Mouse (Mus musculus) thymus, postnatal 14 days (tissue): ENCODE measurements around the gene Myzap.
"Not testable (repeated sequence)": the region's sequence is repeated elsewhere in the genome, so short reads cannot be mapped to it uniquely, and the experiment has no call there.

ENCODE experiments used
- DNase-seq: peaks from one replicate; pipeline ENCODE4 v3.0.0; 2021

The Myzap gene

DNA sequence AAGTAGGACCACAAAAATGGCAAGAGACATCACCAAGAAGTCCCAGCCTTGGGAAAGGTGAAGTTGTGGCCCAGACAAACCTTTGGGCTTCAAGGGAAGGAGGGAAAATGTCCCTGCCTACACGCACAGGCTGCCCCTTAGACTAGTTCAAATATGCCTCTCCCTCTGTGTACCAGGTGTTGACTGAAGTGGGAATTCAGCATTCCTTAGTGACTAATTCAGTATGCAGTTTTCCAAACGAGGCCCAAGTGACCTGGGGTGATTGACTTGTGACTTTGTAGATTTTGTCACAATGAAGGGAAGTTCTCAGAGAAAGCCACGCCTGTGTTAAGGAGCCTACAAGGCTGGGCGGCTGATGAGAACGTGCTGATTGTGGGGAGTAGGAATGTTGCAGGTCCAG, 49.9 kb downstream of the Myzap start:
- DNase-seq, result no peak

DNA sequence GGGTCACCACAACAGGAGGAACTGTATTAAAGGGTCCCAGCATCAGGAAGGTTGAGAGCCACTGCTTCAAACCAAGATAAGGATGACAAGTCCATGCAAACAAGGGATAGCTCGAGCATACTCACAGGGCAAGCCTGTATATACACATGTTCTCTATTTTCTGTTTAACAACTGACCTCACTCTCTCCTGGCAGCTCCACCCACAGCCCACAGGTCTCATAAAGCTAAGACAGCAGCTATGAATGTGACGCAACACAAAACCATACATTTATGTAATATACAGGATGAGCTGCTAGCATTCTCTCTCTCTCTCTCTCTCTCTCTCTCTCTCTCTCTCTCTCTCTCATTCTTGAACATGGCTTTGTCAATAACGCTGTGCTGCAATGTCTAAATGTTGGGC, 51.4 kb downstream of the Myzap start:
- DNase-seq, result no peak

DNA sequence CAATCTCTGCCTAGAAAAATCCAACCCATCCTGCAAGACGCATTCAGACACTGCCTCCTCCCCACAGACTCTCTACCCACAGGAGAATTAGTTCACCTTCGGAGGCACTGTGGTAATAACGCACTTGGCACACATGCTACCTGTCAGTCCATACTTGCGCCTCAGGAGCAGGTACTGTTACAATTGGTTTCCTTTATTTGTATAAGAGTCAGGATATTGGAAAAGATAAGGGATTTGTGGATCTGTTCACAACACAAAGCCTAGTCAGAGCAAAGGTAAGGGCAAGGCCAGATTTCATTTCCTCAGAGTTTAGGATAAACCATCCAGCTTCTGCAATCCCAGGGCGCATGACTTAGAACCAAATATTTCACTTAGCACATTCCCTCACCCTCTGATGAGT, 56.4 kb downstream of the Myzap start:
- DNase-seq, result no peak

DNA sequence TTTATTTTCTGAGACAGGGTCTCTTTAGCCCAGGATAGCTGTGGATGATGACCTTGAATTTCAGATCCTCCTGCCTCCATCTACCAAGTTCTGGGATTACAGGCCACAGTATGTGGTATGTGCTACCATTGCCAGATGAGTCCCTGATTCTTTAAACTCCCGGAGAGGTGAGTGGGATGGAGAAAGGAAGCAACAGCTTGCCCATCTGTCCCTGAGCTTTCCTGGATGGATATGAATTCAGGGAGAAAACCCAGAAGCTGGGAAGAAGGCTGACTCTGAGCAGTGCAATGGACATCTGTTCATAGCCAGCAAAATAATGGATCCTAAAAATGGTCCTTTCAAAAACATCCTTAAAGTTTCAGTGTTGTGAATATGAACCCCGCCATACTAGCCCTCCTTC, 57.1 kb downstream of the Myzap start:
- no peak for DNase-seq

DNA sequence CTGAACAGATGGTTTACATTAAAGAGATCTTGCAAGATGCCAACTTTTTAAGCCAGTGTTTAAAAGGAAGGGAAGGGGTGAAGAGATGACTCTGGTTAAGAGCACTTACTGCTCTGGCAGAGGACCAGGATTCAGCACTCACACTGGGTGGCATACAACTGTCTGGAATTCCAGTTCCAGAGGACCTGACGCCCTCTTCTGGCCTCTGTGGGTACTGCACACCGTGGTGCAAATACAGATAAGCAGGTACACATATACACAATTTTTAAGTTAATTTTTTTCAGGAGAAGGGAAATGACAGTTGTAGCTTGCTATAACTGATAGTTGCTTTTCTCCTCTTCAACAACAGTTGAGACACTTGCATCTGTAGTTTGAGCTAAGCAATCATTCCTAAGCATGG, 62.2 kb downstream of the Myzap start:
- DNase-seq, result no peak

DNA sequence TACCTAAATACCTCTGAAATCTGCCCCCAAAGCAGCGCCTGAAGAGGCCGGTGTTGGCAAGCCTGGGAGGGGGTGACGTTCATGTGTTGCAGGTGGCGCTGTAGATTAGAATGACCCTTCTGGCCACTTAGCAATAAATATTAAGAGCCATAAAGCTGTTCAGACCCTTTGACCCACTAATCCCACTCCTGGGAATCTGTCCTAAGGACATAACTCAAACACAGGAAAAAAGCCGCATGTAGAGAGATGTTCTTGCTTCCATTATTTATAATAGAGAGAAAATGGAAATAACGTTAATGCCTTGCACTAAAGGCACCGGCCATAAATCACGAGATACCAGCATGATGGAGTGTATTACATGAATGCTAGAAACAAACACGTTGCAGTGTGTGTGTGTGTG, 64.7 kb downstream of the Myzap start:
- DNase-seq, result no peak

DNA sequence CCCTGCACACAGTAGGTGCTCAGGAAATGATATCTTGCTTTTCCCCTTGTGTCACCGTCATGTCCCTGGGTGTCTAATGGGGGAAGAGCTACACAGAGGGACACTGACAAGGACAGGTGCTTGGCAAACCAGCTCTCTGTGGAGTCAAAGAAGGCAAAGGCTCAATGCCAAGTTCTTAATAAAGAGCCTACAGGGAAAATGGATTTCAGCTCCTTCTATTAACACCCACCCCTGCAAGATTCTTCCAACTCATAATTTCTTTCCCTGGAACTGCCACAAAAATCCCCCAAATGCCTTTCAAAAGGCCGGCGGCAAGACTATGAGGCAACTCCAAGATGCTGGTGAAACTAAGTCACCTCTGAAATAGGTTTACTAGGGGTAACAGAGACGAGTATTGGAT, 68.3 kb downstream of the Myzap start:
- no peak for DNase-seq

DNA sequence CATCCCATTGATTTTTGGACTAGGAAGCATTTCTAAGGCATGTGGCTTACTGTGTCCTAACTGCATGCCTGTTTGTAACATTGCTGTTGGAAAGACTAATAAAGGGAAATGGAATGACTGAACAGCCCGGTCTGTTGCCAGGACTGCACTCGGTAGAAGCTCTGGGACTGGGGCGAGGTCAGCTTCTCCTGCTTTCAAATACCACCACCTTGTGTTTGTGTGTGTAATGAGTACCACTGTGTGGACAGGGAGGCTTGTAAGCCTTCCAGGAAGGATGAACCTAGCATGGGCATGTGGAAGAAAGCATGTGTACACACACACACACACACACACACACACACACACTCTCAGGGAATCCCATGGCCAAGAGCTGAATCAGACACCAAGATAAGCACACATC, 72.3 kb downstream of the Myzap start:
- DNase-seq, result no peak

DNA sequence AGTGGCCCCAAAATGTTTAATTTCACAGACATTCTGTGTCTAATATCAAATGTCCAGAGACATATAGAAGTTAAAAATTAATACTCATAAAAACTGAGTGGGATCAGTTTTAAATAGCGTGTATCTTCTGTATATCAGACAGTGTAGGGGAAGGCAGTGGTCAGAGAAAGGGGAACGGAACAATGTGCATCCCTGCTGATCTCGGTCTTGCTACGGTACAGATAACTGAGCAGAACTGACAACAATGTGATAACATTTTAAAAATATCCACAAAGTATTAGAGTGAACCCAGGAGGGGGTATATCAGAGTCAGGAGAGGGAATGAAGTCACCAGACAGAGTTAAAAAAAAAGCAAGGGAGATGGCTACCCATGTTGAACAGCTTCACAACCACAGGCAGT, 74.7 kb downstream of the Myzap start:
- DNase-seq, result no peak

DNA sequence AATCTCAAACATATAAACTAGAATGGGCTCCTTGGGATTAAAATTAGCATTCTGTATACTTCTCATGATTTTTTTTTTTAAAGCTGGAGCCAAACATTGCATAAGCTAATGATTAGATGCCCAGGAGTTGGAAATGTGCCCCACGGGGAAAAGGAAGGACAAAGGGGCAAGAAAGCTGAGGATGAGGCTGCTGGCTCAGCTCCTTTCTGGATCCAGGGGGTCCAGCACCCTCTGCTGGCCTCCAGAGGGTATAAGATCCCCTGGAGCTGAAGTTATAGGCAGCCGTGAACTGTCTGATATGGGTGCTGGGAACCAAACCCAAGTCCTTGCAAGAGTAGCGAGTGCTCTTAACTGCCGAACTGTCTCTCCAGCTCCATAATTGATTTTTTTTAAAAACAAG, 76.3 kb downstream of the Myzap start:
- DNase-seq, result no peak

DNA sequence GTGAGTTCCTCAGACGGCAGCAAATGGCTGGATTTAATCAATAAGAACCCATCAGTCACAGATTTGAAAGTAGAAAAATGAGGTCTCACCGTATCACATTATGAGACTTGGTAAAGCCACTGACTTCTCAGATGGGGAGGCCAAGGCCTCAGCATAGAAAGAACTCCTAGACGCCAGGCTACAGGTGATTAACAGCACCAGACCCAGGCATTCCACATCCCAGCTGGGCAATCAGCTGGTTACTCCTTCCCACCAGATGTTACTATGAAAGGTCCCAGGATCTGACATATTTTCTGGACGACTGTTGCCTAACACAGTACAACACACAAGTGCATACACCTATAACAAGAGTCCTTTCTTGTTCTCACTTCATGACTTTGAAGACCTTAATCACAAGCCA, 78.6 kb downstream of the Myzap start:
- DNase-seq, result no peak

DNA sequence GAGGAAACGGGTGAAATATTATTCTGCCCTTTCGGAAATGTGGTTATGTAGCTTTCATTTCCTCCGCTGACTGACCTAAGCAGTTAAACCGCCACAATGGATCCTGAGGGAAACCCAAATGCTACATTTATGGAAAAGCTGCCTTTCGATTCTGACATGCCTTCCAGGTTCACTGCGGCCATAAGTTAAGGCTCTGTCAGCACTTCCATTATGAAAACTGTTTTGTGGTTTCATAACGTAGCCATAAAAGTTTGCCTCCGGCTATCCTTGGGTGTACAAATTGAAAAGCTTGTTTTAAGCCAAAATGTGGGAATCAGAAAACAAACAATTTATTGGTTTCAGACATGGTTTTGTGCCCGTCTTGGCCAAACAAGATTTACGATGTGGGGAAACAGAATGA, 79.3 kb downstream of the Myzap start:
- no peak for DNase-seq

DNA sequence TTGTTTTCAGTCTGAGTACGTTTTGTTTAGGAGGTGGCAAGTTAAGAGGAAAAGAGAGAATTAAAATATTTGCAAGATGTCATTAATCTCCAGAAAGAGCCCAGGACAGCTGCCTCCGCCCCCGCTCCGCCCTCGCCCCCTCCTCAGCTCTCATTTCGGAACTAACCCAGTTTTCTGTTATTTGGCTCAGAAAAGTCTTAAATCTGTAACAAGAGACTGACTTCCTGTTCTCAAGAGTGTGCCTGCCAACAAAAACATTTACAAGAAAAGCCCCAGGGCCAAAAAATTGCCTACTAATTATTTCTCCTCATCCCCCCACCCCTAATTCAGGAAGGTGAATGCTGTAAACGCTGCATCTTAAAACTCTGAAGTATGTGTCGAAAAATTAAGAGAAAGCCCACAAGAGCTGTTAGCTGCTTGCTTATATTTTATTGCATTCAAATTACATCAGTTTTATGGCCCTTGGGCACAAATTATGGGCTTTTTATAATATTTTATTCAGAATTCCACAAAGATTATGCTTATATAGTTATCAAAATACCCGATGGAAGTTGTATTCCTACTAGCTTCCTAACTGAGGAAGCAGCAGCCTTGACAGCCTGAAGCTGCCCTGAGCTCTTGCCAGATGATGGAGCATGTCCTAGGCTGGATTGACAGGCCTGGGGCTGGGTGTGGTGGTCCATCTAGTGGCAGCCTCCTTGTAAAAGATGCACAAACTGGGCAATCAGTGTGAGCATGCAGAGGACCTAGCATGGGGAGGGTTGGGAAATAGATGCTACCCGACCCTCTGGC, 93.6 kb downstream of the Myzap start:
- no peak for DNase-seq

DNA sequence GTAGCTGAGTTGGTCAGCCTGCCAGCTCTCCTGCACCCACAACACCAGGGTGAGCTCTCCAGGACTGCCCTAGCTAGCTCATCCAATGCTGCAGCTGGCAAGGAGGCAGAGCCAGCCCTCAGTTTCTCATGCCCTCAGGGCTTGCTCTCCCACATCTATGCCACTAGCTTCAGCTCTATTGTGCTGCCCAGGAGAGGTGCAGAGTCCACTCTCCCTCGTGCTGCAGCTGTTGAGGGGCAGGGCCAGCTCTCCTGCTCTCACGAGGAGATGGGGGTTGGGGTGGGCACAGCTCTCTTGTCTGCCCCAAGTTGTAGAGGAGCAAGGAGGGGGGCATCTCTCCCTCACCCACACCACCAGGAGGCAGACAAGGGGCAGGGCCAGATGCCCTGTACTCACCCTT, 95.5 kb downstream of the Myzap start:
- DNase-seq, result no peak

DNA sequence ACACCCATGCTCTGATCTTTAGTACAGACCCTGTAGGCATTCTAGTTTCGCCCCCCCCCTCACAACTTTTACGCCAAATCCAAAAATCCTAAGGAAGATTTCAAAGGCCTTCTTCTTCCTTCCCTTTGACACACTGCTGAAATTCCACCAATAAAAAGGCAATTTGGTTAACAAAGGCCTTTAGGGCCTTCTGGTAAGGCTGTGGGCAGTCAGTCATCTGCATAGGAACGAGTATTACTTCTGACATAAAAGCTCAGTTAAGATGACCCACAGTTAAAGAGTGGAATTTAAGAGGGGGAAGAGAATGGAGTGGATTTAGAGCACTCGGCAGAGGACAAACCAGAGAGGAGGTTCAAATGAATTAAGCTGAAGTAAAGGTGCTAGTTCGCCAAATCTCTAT, 98.4 kb downstream of the Myzap start:
- DNase-seq, result no peak

DNA sequence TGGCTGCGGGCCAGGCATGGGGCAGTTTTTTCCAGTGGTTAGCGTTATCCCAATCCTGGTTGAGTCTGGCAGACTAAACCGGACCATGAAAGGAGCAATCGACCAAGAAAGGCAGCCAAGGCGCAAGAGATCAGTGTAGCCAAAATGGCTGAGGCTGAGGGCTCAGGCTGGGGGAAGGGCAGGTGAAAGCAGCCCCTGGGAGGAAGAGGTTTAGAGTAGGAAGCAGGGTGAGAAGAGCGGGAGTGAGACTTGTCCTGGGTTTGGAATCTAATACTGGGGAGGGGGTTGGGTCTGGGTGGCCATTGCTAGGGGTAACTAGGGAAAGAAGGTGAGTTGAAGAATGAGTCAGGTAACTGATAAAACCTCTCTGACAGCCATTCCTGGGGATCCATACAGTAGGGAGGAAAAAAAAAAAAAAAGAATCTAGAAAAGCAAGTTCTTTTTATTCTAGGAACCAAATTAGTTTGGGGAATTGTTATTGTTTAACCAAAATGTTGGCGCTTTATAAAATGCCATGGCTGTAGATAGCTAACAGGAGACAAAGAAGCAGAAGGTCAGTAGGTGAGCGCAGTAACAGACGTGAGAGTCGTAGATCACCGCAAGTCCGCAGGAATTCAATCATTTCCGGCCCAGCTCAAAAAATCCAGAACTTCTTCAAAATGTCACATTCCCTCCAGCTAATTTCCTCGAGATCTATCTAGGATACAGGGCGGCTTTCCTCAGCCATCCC, 99.7 kb downstream of the Myzap start:
- no peak for DNase-seq

DNA sequence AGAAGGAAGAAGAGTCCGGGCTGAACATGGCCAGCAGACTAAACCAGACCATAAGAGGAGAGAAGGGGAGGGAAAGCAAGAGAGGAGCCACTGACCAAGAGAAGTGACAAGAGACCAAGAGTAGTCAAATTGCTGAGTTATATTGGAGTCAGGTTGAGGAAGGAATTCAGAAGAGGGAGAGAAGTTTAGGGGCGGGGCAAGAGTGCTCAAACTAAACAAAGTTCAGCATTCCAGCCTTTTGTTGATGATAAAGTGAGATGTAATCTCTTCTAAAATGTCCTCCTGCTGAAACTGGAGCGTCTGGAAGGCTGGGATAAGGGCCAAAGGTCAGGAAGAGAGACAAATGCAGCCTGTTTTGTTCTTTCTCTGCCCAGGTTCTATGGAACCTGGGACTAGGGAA, 102.1 kb downstream of the Myzap start:
- no peak for DNase-seq

DNA sequence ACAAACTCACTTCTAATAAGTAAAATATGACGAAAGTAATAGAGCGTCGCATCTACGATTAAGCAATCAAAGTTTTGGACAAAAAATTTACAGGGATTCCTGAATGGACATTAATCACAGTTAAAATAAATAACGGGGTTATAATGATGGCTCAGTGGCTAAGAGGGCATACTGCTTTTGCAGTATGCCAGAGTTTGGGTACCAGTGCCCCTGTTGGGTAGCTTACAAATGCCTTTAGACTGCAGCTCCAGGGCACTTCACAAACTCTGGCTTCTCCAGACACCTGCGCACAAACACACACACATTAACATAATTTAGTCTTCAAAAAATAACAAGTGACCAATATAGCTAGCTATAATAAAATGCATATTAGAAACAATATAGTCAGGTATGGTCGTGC, 106.0 kb downstream of the Myzap start:
- DNase-seq, result peak; percentile 7

DNA sequence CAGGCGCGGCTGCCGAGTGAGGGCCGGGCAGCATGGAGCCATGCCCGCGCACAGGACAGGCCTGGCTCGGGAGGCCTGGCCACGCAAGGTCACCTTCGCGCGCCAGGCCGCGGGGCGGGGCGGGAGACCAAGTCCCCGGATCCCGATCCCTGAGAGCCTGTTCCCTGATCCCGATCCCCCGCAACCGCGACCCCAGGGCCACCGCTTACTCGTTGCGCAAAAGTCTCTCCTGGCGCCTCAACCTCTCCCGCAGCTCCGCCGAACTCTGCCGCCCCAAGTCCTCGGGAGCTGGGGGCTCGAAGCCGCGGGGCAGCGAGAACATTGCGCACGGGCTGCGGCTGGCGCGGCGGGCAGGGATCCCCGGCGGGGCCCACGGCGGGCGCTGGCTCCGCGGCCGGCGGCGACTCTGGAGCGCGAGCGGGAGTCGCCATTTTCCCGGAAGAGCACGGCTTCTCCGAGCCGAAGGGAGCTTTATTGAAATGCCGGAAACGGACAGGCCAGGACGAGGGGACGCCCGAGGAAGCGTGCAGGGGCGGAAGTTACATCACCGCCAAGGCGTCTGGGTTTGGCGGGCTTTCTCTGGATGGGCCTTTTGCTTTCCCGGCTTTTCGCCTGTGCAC, 106.6 kb downstream of the Myzap start, which contains the start of gene Polr2m:
TSS of gene Polr2m (minus strand) at position 461 of the 620 bp plus-strand sequence.
- peak; percentile 94 for DNase-seq

DNA sequence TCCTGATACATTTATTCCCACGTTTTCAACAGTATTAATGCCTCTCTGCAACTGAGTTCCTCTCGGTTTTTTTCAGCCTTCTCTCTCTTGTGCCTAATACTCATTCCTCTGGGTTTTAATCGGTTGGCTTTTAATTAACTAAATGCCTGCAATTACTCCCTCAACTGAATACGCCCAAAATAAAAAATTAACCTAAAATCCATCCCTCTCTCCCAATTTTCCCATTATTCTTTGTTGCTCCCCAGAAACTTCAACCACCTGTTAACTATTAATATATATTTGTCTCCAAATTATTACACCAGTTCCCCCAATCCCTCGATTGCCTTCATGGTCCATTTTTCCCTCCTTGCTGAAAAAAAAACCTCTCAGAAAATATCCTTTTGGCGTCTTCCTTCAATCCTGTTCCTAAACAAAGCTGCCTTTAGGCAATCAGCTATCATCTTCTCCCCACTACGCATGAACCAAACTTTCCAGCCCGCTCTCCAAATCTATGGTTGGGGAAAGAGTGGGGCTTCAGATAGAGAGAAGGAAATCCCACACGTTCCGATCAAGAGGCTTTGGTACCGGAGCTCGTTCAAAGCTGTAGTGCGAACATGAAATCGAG, 107.2 kb downstream of the Myzap start:
- DNase-seq, result no peak

DNA sequence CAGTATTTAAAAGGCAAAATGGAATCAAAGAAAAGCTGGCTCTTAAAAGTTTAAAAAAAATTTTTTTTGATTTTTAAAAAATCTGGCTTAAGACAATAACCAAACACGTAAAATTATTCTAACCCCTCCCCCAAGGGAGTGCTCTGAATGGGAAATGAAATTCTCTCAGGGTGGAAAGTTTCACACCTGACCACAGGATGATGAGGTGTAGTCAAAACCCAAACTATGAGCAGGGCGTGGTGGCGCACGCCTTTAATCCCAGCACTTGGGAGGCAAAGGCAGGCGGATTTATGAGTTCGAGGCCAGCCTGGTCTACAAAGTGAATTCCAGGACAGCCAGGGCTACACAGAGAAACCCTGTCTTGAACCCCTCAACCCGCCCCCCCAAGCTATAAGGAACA, 108.3 kb downstream of the Myzap start:
- not testable (repeated sequence) for DNase-seq

DNA sequence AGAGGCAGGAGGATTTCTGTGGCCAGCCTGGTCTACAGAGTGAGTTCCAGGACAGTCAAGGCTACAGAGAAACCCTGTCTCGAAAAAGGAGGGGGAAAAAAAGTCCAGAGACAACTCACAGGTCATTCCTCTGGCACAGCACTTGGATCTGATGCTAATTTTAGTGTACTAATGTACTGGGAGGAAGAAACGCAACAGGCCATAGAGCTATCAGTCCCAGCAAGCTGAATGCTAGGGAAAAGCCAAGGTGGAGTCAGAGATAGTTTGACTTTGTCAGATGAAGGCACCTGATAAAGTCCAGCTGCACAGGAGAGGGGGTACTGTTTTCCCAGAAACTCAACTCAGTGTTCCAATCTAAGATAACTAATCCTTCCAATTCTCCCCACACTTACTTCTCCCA, 111.9 kb downstream of the Myzap start:
- no peak for DNase-seq

DNA sequence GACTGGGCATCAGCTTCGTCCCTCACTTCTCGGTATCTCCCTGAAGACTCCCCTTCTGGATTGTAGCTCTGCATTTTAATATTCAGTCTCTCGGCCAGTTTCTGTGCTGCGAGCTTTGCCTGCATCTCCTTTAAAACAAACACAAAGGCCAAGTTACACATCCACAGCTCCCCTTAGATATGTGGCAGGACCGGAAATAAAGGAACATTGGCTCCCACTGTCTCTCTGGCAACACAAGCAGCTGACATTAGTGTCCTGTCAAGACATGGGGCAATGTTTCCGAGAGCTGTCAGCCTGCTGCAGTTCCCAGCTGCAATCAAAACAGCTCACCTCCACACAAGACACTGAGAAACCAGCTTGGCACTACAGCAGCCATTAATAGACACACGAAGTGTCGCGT, 112.7 kb downstream of the Myzap start:
- no peak for DNase-seq

DNA sequence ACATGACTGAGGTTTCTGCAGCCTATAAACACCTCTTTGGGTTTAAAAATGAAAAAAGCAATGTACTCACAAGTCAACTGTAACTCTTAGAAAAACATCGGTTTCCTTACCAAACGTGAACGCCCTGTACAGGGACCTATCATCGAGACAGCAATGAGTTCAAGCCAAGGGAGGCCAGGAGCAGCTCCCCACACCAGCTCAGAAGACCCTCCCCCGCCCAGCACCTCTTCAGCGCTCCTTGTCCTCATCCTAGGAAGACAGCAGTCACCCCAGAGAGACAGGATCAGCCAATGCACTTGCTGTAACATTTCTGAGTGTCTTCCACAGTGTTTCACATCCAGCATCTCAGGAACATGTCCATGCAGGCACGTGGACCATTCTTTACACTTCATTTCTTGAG, 113.6 kb downstream of the Myzap start:
- no peak for DNase-seq
